Mouse (Mus musculus): ENCODE measurements around the gene Lrrc75a. TPM values are rescaled to one million over a fixed set of nuclear protein-coding genes. Genes with fewer than 3 reads are reported as not detected.
A peak's percentile ranks its signal among the peaks of the same experiment; 100 is the strongest.

The Lrrc75a gene
- polyA plus RNA-seq, 1 experiment from 2014 or later: 10.0 TPM

DNA sequence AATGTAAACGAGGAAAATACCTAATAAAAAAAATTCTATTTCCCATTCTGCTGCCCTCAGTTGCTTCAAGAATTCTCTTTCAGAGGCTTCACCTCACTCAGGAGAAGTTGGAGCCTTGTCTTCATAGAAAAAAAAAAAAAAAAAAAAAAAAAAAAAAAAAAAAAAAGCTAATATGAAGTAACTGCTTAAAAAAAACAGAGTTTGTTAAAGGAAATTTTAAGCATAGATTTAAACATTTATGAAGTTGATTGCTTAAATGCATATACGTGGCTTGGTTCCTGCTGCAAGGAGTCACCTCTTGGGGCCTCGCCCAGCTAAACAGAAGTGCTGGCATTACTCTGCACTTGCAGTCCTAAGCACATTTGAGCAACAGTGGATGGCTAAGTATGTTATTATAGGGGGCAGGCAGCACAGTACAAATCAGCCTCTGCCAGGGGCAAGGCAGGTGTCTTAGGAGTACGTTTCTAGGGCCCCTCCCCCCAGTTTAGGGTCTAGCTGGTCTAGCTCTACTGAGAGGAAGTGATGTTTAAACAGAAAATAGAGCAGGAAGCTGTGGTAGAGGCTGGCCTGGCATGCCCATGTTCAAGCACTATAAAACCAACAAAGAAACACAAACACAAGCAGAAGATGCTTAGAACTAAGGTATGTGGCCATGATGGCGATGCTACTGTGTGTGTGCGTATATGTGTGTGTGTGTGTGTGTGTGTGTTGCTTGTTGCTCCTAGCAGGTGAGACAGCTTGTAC lies 74.2 kb downstream of the Lrrc75a start, which contains the start of gene Trpv2:
TSS of gene Trpv2 (plus strand) at position 528 of the 744 bp plus-strand sequence.
- Histone ChIP-seq H3K9me3 (replicated peaks; ENCODE audit: control insufficient read depth, low read length, poor library complexity, severe bottlenecking) (no peaks in the 10 kb centered on the region), H3K36me3 (ENCODE audit: control insufficient read depth, insufficient read depth, low read length) (no peaks in the 10 kb centered on the region), H3K4me2 (ENCODE audit: low read length) (peak within 1 kb of the TSS; percentile 96), H3K27me3 (ENCODE audit: control insufficient read depth, insufficient read depth, low read depth, low read length) (no peaks in the 10 kb centered on the region), H3K9ac (ENCODE audit: low read depth, low read length) (peak within 1 kb of the TSS; percentile 84), H3K4me3 (ENCODE audit: low read depth, low read length) (peak within 1 kb of the TSS; percentile 70), H3K27ac (ENCODE audit: low read length) (peak within 1 kb of the TSS; percentile 85), H3K4me1 (ENCODE audit: control insufficient read depth, insufficient read depth, low read length) (peaks cover 6% of the 10 kb centered on the region)
- WGBS: 78% methylated on average over 6 of the region's 6 CpGs
- ATAC-seq: no peak

DNA sequence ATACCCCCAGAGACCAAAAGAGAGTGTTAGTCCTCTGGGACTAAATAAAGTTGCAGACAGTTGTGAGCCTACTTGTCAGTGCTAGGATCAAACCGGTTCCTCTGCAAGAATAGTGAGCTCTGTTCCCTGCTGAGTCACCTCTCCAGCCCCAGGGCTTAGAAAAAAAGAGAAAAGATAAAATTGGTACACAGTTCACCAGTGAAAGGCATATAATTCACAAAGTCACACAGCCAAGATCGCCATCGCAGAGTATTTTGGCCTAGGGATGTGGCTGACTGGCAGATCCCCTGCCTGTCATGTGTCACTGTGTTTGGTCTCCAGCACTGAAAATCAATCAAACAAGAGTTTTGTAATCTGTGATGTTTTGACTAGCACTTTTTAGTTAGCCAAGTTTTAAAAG lies 80.0 kb downstream of the Lrrc75a start:
- no peak overlapping the region for H3K4me3 ChIP-seq (ENCODE audit: low read depth, low read length)
- 70% methylated on average over 3 of the region's 3 CpGs for WGBS
- H3K27ac ChIP-seq (ENCODE audit: low read length): no peak overlapping the region

DNA sequence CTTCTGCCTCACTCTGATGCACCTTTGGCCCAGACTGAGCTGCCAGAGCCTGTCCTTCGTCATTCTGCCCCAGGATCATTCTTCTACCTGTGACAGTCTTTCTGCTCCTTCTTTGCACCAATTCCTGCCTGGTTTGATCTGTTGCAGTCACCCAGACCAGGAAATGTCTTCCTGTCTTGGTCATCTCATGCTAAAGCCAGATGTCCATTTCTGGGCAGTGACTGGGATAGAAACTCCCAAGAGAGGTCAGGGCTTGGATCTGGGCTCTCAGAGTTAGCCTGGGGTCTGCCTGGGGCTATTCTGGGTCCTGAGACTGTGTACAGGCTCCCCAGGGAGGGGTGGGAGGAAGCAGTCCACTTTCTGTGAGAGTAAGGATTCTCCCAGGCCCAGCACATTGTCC lies 82.1 kb downstream of the Lrrc75a start:
- H3K4me3 ChIP-seq (ENCODE audit: low read depth, low read length): no peak overlapping the region
- H3K27ac ChIP-seq (ENCODE audit: low read length): no peak overlapping the region
- ATAC-seq: no peak

More for the DNA sequence above, 80.0 kb downstream of the Lrrc75a start:
- no peak overlapping the region for H3K4me2 ChIP-seq (ENCODE audit: low read length)
- no peak for ATAC-seq
- no peak overlapping the region for H3K9ac ChIP-seq (ENCODE audit: low read depth, low read length)
- H3K36me3 ChIP-seq (ENCODE audit: control insufficient read depth, insufficient read depth, low read length): no peaks in the 10 kb centered on the region
- no peaks in the 10 kb centered on the region for H3K4me1 ChIP-seq (ENCODE audit: control insufficient read depth, insufficient read depth, low read length)
- H3K27me3 ChIP-seq (ENCODE audit: control insufficient read depth, insufficient read depth, low read depth, low read length): no peaks in the 10 kb centered on the region
- no peaks in the 10 kb centered on the region for H3K9me3 ChIP-seq (replicated peaks; ENCODE audit: control insufficient read depth, low read length, poor library complexity, severe bottlenecking)

DNA sequence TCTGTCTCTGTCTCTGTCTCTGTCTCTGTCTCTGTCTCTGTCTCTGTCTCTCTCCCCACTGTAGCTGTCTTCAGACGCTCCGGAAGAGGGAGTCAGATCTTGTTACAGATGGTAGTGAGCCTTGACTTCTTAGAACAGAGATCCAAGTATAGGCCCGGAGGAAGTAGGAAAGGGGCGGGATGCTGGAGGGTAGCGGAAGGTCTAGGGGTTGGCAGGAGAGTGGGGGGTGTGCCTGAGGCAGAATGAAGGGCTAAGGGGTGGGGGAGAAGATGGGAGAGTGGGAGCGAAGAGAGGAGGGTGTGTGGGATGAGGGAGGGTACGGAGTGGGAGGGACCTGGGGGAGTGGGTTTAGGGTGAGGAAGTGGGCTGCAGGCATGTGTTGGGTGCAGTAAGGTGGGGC lies 82.6 kb downstream of the Lrrc75a start:
- no peak for ATAC-seq
- no peak overlapping the region for H3K4me3 ChIP-seq (ENCODE audit: low read depth, low read length)
- H3K27ac ChIP-seq (ENCODE audit: low read length): no peak overlapping the region
- no peaks in the 10 kb centered on the region; the same call in 1 of the 2 replicates for H3K4me1 ChIP-seq (ENCODE audit: control insufficient read depth, insufficient read depth, low read length)
- whole genome bisulfite sequencing: 83% methylated on average over 7 of the region's 7 CpGs
- H3K9ac ChIP-seq (ENCODE audit: low read depth, low read length): no peak overlapping the region
- H3K9me3 ChIP-seq (replicated peaks; ENCODE audit: control insufficient read depth, low read length, poor library complexity, severe bottlenecking): no peaks in the 10 kb centered on the region
- no peaks in the 10 kb centered on the region for H3K27me3 ChIP-seq (ENCODE audit: control insufficient read depth, insufficient read depth, low read depth, low read length)
- H3K36me3 ChIP-seq (ENCODE audit: control insufficient read depth, insufficient read depth, low read length): no peaks in the 10 kb centered on the region
- no peak overlapping the region for H3K4me2 ChIP-seq (ENCODE audit: low read length)

More for the DNA sequence above, 82.1 kb downstream of the Lrrc75a start:
- H3K9ac ChIP-seq (ENCODE audit: low read depth, low read length): no peak overlapping the region
- no peaks in the 10 kb centered on the region for H3K4me1 ChIP-seq (ENCODE audit: control insufficient read depth, insufficient read depth, low read length)
- WGBS: 67% methylated on average over 1 of the region's 1 CpGs
- no peaks in the 10 kb centered on the region for H3K36me3 ChIP-seq (ENCODE audit: control insufficient read depth, insufficient read depth, low read length)
- no peaks in the 10 kb centered on the region for H3K27me3 ChIP-seq (ENCODE audit: control insufficient read depth, insufficient read depth, low read depth, low read length)
- H3K4me2 ChIP-seq (ENCODE audit: low read length): no peak overlapping the region
- H3K9me3 ChIP-seq (replicated peaks; ENCODE audit: control insufficient read depth, low read length, poor library complexity, severe bottlenecking): no peaks in the 10 kb centered on the region

DNA sequence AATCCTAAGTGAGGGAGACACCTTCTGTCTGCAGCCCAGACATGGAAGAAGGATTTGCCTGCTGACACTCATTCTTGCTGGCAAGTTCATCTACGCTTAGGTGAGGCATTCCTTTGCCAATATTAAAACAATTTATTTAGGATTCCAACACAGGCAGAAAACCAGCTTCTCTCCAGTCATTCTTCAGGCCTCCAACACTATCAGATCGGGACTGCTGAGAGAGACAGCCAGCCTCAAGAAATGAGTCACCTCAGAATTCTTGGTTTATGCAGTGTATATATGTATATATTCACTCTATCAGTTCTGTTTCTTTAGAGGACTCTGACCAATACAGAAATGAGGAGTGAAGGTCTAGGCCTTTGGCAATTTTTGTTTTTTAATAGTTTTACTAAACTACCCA lies 84.7 kb downstream of the Lrrc75a start:
- Histone ChIP-seq H3K9ac (ENCODE audit: low read depth, low read length) (no peak overlapping the region), H3K4me1 (ENCODE audit: control insufficient read depth, insufficient read depth, low read length) (no peaks in the 10 kb centered on the region; the same call in 1 of the 2 replicates), H3K4me2 (ENCODE audit: low read length) (no peak overlapping the region), H3K4me3 (ENCODE audit: low read depth, low read length) (no peak overlapping the region), H3K36me3 (ENCODE audit: control insufficient read depth, insufficient read depth, low read length) (no peaks in the 10 kb centered on the region), H3K27me3 (ENCODE audit: control insufficient read depth, insufficient read depth, low read depth, low read length) (no peaks in the 10 kb centered on the region), H3K27ac (ENCODE audit: low read length) (no peak overlapping the region), H3K9me3 (replicated peaks; ENCODE audit: control insufficient read depth, low read length, poor library complexity, severe bottlenecking) (no peaks in the 10 kb centered on the region)
- ATAC-seq: no peak
- 90% methylated on average over 2 of the region's 2 CpGs for WGBS

DNA sequence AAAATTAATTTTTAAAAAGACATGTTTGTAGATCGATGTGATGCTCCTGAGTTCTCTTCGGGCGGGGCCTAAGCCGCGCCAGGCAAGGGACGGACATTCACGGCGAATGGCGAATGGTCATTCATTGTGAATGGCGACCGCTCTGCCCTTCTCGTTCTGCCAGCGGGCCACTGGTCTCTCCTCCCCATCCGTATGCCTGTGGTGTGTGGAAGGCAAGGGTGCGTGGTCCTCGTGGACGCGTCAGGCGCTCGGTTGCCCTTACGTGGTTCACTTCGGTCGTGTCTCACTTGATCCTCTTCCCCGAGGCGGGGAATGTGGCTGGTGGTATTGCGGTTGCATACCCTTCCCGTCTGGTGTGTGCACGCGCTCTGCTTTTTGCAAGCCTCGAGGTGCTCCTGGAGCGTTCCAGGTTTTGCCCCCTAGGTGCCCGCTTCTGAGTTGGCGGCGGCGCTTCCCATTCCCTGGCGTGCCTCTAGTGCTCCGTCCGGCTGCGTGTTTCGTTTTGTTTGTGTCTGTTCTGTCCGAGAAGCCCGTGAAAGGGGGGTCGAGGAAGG lies 87.8 kb downstream of the Lrrc75a start:
- Histone ChIP-seq H3K4me1 (ENCODE audit: control insufficient read depth, insufficient read depth, low read length) (peaks cover 7% of the 10 kb centered on the region), H3K9me3 (replicated peaks; ENCODE audit: control insufficient read depth, low read length, poor library complexity, severe bottlenecking) (no peaks in the 10 kb centered on the region), H3K9ac (ENCODE audit: low read depth, low read length) (no peak overlapping the region), H3K27ac (ENCODE audit: low read length) (no peak overlapping the region), H3K27me3 (ENCODE audit: control insufficient read depth, insufficient read depth, low read depth, low read length) (no peaks in the 10 kb centered on the region), H3K4me2 (ENCODE audit: low read length) (peak overlapping the region; percentile 53), H3K4me3 (ENCODE audit: low read depth, low read length) (peak overlapping the region; percentile 31), H3K36me3 (ENCODE audit: control insufficient read depth, insufficient read depth, low read length) (no peaks in the 10 kb centered on the region)
- ATAC-seq: no peak
- 28% methylated on average over 43 of the region's 43 CpGs for WGBS

DNA sequence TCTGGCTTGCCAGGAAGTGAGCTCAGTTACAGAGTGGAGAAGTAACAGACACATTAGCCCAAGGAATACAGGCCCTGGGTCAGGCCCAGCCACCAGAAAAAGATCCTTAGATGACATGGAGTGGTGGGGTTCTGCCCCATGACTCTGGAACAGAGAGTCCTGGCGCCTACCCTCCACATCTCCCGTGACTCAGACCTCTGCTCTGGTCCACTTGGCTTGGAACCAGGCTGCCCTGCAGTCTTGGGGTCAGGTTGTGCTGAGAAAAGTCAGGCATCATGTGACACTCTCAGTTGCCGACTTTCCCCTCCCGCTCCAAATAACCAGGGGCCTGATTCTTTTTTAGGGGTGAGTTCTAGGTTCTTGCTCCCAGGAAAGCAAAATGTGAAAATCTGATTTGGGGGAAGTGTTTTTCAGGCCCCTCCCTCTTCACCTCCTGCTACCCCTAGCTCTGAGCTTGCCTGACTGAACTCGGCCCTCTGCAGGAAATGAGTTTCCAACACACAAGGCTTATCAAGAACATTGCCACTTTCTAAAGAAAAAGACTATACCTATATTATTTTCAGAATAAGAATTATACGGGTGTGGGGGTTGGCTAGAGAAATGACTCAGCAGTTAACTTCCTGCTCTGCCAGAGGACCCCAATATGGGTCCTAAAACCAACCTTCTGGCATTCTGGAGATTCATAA lies 89.2 kb downstream of the Lrrc75a start:
- H3K9ac ChIP-seq (ENCODE audit: low read depth, low read length): no peak overlapping the region
- H3K36me3 ChIP-seq (ENCODE audit: control insufficient read depth, insufficient read depth, low read length): no peaks in the 10 kb centered on the region
- WGBS: 73% methylated on average over 6 of the region's 6 CpGs
- no peaks in the 10 kb centered on the region for H3K27me3 ChIP-seq (ENCODE audit: control insufficient read depth, insufficient read depth, low read depth, low read length)
- H3K4me3 ChIP-seq (ENCODE audit: low read depth, low read length): no peak overlapping the region
- H3K4me2 ChIP-seq (ENCODE audit: low read length): no peak overlapping the region
- peaks cover 22% of the 10 kb centered on the region for H3K4me1 ChIP-seq (ENCODE audit: control insufficient read depth, insufficient read depth, low read length)
- no peak overlapping the region for H3K27ac ChIP-seq (ENCODE audit: low read length)
- H3K9me3 ChIP-seq (replicated peaks; ENCODE audit: control insufficient read depth, low read length, poor library complexity, severe bottlenecking): no peaks in the 10 kb centered on the region
- no peak for ATAC-seq

DNA sequence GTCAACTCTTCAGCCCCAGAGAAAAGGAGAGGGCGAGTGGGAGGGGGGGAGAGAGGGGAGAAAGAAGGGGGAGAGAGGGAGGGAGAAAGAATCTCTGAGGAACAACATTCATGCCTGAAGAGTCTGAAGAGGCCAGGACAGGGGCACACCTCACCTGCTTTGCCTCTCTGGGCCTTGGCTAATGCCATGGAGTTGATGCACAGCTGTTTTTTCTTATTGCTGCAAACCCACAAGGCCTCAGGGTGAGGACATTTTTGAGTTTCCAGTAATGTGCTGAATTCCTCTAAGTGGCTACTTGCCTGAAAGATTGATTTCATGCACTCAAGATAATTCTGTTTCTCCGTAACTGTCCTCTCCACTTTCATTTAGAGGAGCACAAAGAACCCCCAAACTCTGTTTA lies 90.2 kb downstream of the Lrrc75a start:
- H3K27me3 ChIP-seq (ENCODE audit: control insufficient read depth, insufficient read depth, low read depth, low read length): no peaks in the 10 kb centered on the region
- no peak overlapping the region for H3K4me3 ChIP-seq (ENCODE audit: low read depth, low read length)
- H3K27ac ChIP-seq (ENCODE audit: low read length): no peak overlapping the region
- no peaks in the 10 kb centered on the region for H3K36me3 ChIP-seq (ENCODE audit: control insufficient read depth, insufficient read depth, low read length)
- H3K9ac ChIP-seq (ENCODE audit: low read depth, low read length): no peak overlapping the region
- peaks cover 31% of the 10 kb centered on the region for H3K4me1 ChIP-seq (ENCODE audit: control insufficient read depth, insufficient read depth, low read length)
- no peak overlapping the region for H3K4me2 ChIP-seq (ENCODE audit: low read length)
- WGBS: 72% methylated on average over 2 of the region's 2 CpGs
- ATAC-seq: no peak
- H3K9me3 ChIP-seq (replicated peaks; ENCODE audit: control insufficient read depth, low read length, poor library complexity, severe bottlenecking): no peaks in the 10 kb centered on the region

DNA sequence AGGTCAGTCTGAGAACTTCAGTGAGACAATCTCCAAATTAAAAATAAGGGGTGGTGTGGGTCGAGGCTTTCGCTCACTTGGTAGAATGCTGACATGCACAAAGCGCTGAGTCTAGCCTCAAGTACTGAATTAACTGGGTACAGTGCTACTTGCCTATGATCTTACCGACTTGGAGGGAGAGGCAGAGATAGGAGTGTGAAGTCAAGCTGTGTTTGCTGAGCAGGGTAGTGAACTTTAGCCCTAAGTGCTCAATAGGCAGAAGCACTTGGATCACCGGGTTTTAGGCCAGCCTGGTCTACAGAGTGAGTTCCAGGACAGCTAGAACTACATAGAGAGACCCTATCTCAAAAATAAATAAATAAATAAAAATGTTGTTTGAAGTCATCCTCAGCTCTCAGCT lies 91.1 kb downstream of the Lrrc75a start:
- Histone ChIP-seq H3K36me3 (ENCODE audit: control insufficient read depth, insufficient read depth, low read length) (no peaks in the 10 kb centered on the region), H3K4me2 (ENCODE audit: low read length) (no peak overlapping the region), H3K27ac (ENCODE audit: low read length) (no peak overlapping the region), H3K9ac (ENCODE audit: low read depth, low read length) (no peak overlapping the region), H3K9me3 (replicated peaks; ENCODE audit: control insufficient read depth, low read length, poor library complexity, severe bottlenecking) (no peaks in the 10 kb centered on the region), H3K4me3 (ENCODE audit: low read depth, low read length) (no peak overlapping the region), H3K27me3 (ENCODE audit: control insufficient read depth, insufficient read depth, low read depth, low read length) (no peaks in the 10 kb centered on the region), H3K4me1 (ENCODE audit: control insufficient read depth, insufficient read depth, low read length) (peaks cover 33% of the 10 kb centered on the region)
- ATAC-seq: no peak
- WGBS: 73% methylated on average over 5 of the region's 5 CpGs
